Mouse (Mus musculus): ENCODE results near the gene Opcml. TPM values are rescaled to one million over a fixed set of nuclear protein-coding genes. Genes with fewer than 3 reads are reported as not detected.

Gene Opcml
- polyA plus RNA-seq, 1 experiment, result 1.3 TPM

DNA sequence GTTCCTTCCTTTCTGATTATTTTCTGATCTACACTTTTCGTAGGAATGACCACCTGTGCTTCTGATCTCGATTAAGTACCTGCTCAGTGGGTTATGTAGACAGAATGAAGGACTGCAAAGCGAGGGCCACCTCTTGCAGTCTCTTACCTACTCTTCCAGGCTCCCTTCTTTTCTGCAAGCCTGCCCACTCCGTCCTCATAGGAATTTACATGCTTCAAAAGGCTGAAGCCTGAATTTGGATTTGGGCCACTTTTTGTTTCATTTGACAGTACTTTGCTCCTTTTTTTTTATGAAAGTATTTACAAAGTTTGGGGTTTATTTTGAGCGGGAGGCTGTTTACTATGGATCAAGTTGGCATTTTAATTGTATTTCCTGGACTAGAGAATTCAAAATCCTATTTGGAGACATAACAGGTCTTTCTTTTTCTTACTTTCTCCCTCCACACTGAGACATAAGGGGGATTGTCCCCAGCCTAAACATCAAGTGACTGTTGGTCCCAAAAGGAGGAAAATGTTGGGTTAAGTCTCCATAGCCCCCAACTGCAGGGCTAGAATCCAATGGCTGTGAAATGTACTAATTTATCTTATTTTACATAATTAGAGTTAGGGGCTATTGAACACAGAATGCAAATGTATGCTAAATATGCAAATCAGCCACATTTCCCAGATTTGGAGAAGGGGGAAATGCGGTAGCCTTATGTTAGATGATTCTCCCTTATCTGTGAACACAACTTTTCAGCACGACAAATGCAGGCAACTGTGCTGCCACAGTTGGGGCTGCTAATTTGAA is 667.6 kb downstream of the Opcml start:
- TF ChIP-seq POLR2A (IDR thresholded peaks at IDR 0.05; ENCODE audit: borderline replicate concordance, control insufficient read depth, low read depth, low read length) (no peak), CTCF (IDR thresholded peaks at IDR 0.05; ENCODE audit: control insufficient read depth, insufficient read depth, low read length) (no peak)
- no peaks in the 10 kb centered on the region for H3K4me1 ChIP-seq (ENCODE audit: control insufficient read depth, insufficient read depth, low read length)
- no peak overlapping the region for H3K27ac ChIP-seq (ENCODE audit: control insufficient read depth, insufficient read depth, low read depth, low read length, poor library complexity)
- WGBS, result 67% methylated on average over 7 of the region's 7 CpGs
- H3K4me3 ChIP-seq (replicated peaks; ENCODE audit: control insufficient read depth, low read depth, low read length), result no peak overlapping the region

DNA sequence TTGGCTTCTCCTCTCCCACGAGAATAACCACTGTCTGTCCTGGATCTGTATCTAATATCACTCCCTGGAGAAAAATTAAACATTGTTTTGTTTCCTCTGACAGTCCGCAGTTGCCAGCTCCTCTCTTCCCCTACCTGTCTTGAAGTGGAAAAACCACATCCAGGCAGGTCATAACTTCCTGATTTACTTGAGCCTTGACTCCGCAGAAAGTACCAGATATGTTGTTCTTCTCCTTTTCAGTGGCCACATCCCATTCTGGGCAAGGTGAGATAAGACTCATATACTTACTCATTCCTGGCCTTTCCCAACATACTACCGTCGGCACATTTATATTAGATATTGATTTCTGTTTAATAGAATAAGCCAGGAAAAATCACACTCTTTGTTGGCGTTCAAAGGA is 673.0 kb downstream of the Opcml start:
- TF ChIP-seq POLR2A (IDR thresholded peaks at IDR 0.05; ENCODE audit: borderline replicate concordance, control insufficient read depth, low read depth, low read length) (no peak), CTCF (IDR thresholded peaks at IDR 0.05; ENCODE audit: control insufficient read depth, insufficient read depth, low read length) (no peak)
- 6% methylated on average over 6 of the region's 6 CpGs for WGBS
- Histone ChIP-seq H3K4me1 (ENCODE audit: control insufficient read depth, insufficient read depth, low read length) (no peaks in the 10 kb centered on the region), H3K27ac (ENCODE audit: control insufficient read depth, insufficient read depth, low read depth, low read length, poor library complexity) (no peak overlapping the region), H3K4me3 (replicated peaks; ENCODE audit: control insufficient read depth, low read depth, low read length) (no peak overlapping the region)

DNA sequence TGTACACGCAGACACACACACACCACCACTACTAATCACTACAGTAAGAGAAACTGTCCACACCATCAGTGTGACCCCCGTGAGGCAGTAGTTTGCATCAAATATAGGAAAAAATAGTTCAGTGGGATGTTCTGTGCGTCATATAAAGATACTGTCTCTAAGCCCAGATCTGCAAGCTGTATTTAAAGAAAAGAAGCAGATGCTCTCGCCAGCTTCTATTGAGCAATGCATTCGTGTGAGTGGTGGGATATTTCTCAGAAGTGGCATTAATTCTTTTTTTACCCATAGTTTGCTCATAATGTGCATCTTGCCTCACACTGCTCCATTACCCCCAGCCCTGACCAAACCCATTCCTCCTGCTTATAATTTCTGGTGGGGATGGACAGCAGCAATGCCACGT is 678.8 kb downstream of the Opcml start:
- H3K4me3 ChIP-seq (replicated peaks; ENCODE audit: control insufficient read depth, low read depth, low read length), result no peak overlapping the region

DNA sequence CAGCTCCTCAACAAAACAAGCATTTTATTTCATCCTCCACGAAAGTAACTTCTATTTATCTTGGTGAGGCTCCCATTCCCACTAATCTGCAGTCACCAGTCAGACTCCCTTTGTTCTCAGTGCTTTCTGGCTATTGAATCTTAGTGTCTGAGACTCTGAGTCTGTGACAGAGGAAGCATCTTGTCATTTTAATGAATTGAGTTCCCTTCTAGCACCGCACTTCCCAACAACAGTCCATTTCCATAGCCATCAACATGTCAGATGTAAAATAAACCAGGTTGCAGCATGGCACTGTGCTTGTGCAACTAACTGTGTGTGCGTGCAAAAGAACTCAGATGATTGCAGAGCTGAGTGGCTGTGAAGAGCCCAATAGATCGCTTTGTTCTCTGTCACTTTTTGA is 680.9 kb downstream of the Opcml start:
- H3K27ac ChIP-seq (ENCODE audit: control insufficient read depth, insufficient read depth, low read depth, low read length, poor library complexity), result no peak overlapping the region
- H3K4me3 ChIP-seq (replicated peaks; ENCODE audit: control insufficient read depth, low read depth, low read length), result no peak overlapping the region
- TF ChIP-seq POLR2A (IDR thresholded peaks at IDR 0.05; ENCODE audit: borderline replicate concordance, control insufficient read depth, low read depth, low read length) (no peak), CTCF (IDR thresholded peaks at IDR 0.05; ENCODE audit: control insufficient read depth, insufficient read depth, low read length) (no peak)
- no peaks in the 10 kb centered on the region for H3K4me1 ChIP-seq (ENCODE audit: control insufficient read depth, insufficient read depth, low read length)
- 59% methylated on average over 4 of the region's 4 CpGs for WGBS

More for the DNA sequence above, 678.8 kb downstream of the Opcml start:
- H3K27ac ChIP-seq (ENCODE audit: control insufficient read depth, insufficient read depth, low read depth, low read length, poor library complexity), result no peak overlapping the region
- TF ChIP-seq POLR2A (IDR thresholded peaks at IDR 0.05; ENCODE audit: borderline replicate concordance, control insufficient read depth, low read depth, low read length), result no peak
- TF ChIP-seq CTCF (IDR thresholded peaks at IDR 0.05; ENCODE audit: control insufficient read depth, insufficient read depth, low read length), result no peak
- 66% methylated on average over 6 of the region's 6 CpGs for WGBS
- no peaks in the 10 kb centered on the region for H3K4me1 ChIP-seq (ENCODE audit: control insufficient read depth, insufficient read depth, low read length)

DNA sequence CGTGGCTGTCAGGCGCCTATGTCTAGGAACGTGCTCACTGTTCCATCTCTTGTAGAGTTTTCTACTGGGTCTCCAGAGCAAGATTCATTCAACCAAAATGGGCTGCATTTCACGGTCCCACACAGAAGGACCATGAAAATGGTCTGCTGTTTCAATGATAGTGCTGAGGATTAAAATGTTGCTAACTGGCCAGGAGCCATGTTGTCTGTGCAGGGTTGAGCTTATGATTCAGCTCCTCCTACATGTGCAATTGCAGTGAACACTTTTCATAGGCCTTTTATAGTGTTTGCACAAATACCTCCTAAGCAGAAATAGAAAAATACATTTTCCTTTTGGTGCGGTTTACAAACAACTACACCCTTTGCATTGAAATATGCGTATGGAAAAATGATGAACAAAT is 684.0 kb downstream of the Opcml start:
- WGBS, result 78% methylated on average over 6 of the region's 6 CpGs
- Histone ChIP-seq H3K27ac (ENCODE audit: control insufficient read depth, insufficient read depth, low read depth, low read length, poor library complexity) (no peak overlapping the region), H3K4me1 (ENCODE audit: control insufficient read depth, insufficient read depth, low read length) (no peaks in the 10 kb centered on the region), H3K4me3 (replicated peaks; ENCODE audit: control insufficient read depth, low read depth, low read length) (no peak overlapping the region)
- TF ChIP-seq POLR2A (IDR thresholded peaks at IDR 0.05; ENCODE audit: borderline replicate concordance, control insufficient read depth, low read depth, low read length) (no peak), CTCF (IDR thresholded peaks at IDR 0.05; ENCODE audit: control insufficient read depth, insufficient read depth, low read length) (no peak)

DNA sequence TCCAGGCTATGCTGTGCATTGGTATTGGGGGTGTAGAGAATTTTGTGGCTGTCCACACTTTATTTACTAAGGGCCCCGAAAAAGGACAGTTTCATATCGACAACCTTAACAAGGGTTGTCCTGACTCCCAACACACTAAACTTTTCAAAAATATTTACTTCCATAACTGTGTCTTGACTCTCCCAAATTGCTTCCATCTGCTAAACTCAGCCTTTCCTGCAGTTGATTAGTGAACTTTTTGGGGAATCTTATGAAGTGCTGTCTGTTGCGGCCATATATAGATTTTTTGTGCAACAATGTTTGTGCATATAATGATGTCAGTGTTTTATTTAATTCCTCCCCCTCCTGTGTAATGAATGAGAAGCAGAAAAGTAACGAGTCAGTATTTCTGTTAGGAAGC is 690.7 kb downstream of the Opcml start:
- H3K4me3 ChIP-seq (replicated peaks; ENCODE audit: control insufficient read depth, low read depth, low read length), result no peak overlapping the region
- WGBS, result 79% methylated on average over 4 of the region's 4 CpGs

DNA sequence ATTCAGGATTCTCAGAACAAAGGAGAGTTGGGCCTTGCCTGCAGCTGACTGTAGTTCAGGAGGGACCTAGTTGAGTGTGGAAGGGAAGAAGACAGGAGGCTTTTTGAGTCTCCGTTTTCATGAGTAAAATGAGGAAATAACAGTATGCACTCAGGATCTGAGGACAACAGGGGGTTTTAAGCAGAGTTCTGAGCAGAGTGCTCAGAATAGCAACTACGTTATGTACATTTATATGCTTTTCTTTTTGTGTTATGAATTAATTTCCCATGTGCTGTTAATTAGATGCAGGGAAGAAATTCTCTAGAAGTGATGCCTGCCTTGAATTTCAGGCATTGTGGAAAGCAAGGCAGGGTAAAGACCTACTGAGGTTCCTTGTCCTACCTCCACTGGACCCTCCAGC is 697.9 kb downstream of the Opcml start:
- H3K4me1 ChIP-seq (ENCODE audit: control insufficient read depth, insufficient read depth, low read length), result no peaks in the 10 kb centered on the region
- no peak overlapping the region for H3K27ac ChIP-seq (ENCODE audit: control insufficient read depth, insufficient read depth, low read depth, low read length, poor library complexity)
- TF ChIP-seq CTCF (IDR thresholded peaks at IDR 0.05; ENCODE audit: control insufficient read depth, insufficient read depth, low read length) (no peak), POLR2A (IDR thresholded peaks at IDR 0.05; ENCODE audit: borderline replicate concordance, control insufficient read depth, low read depth, low read length) (no peak)
- no peak overlapping the region for H3K4me3 ChIP-seq (replicated peaks; ENCODE audit: control insufficient read depth, low read depth, low read length)
- WGBS, result 40% methylated on average over 2 of the region's 2 CpGs

More for the DNA sequence above, 690.7 kb downstream of the Opcml start:
- H3K4me1 ChIP-seq (ENCODE audit: control insufficient read depth, insufficient read depth, low read length), result no peaks in the 10 kb centered on the region
- H3K27ac ChIP-seq (ENCODE audit: control insufficient read depth, insufficient read depth, low read depth, low read length, poor library complexity), result no peak overlapping the region
- TF ChIP-seq POLR2A (IDR thresholded peaks at IDR 0.05; ENCODE audit: borderline replicate concordance, control insufficient read depth, low read depth, low read length) (no peak), CTCF (IDR thresholded peaks at IDR 0.05; ENCODE audit: control insufficient read depth, insufficient read depth, low read length) (no peak)

DNA sequence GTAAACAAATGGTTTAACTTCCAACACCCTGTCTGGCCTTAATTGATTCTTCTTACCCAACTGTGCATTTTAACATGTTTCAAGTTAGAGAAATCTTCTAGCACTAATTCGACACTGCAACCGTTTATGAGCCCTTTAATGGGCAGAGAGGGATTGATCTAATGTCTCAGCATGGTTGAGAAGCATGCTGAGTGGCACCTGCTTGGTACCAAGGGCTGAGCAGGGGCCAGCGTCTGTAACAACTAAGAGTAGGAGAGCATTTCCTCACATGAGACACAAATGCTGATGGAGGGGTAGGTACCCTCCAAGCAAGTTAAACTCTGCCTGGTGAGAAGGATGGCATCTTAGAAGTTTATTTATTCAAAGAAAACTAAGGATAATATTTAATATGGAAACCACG is 699.3 kb downstream of the Opcml start:
- Histone ChIP-seq H3K27ac (ENCODE audit: control insufficient read depth, insufficient read depth, low read depth, low read length, poor library complexity) (no peak overlapping the region), H3K4me1 (ENCODE audit: control insufficient read depth, insufficient read depth, low read length) (no peaks in the 10 kb centered on the region), H3K4me3 (replicated peaks; ENCODE audit: control insufficient read depth, low read depth, low read length) (no peak overlapping the region)
- 66% methylated on average over 4 of the region's 4 CpGs for WGBS
- TF ChIP-seq POLR2A (IDR thresholded peaks at IDR 0.05; ENCODE audit: borderline replicate concordance, control insufficient read depth, low read depth, low read length) (no peak), CTCF (IDR thresholded peaks at IDR 0.05; ENCODE audit: control insufficient read depth, insufficient read depth, low read length) (no peak)
